Mouse (Mus musculus): ENCODE measurements around the gene Olfr1185-ps1. TPM values are rescaled to one million over a fixed set of nuclear protein-coding genes. Genes with fewer than 3 reads are reported as not detected.

Gene Olfr1185-ps1
- polyA plus RNA-seq (2012; fragmentation: generic; extraction: Trizol) = not detected

DNA sequence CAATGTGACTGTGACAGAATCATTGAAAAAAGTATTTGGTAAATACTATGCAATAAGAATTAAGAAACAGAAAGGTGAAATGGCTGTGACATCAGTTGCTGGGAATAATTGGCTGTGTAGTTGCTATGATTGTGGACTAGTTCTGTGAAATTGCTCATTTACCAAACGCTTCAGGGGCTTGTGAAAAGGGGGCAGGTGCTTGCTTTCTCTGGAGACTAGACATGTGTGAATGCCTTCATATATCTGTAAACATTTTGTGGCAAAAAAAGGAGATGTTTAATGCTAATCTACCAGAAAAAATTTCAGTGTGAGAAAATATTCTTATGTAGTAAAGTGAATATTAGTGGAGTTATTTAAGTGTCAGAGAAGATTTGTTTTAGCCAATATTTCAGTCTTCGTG, at the start of gene Olfr1185-ps1:
TSS of gene Olfr1185-ps1 (plus strand) at position 301 of the 400 bp plus-strand sequence.

GRCm38 (mm10) chr2:88449031-88449430, 44.1 kb upstream of the Olfr1185-ps1 start, which contains the start of gene Gm13757:
TSS of gene Gm13757 (minus strand) at chr2:88449131.

GRCm38 (mm10) chr2:88454567-88454966, 38.6 kb upstream of the Olfr1185-ps1 start, which contains the start of gene Olfr1183:
TSS of gene Olfr1183 (plus strand) at chr2:88454867.

GRCm38 (mm10) chr2:88483298-88483697, 9.8 kb upstream of the Olfr1185-ps1 start, which contains the start of gene Olfr1184:
TSS of gene Olfr1184 (plus strand) at chr2:88483598.

DNA sequence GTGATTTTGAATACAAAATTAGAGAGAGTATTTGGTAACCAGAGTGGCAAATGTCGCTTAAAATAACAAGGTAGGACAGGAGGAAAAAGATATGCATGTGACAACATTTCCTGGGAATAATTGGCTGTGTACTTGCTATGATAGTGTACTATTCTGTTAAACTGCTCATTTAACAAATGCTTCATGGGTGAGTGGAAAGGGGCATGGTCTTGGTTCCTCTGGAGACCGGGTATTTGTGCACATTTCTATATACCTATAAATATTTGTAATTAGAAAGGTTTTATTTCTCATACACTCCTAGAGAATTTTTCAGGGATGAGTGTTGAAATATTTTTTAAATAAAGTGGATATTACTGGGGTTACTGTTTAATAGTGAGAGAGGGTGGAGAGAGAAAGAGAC, 25.1 kb downstream of the Olfr1185-ps1 start, which contains the start of gene Olfr1186:
TSS of gene Olfr1186 (plus strand) at position 301 of the 400 bp plus-strand sequence.

Other genes with a start within 250 kb of the Olfr1185-ps1 start
- gene Olfr1173, start 213.4 kb upstream of the Olfr1185-ps1 start, polyA plus RNA-seq (2012; fragmentation: generic; extraction: Trizol) = not detected
- gene Olfr1174-ps, start 178.2 kb upstream of the Olfr1185-ps1 start, polyA plus RNA-seq (2012; fragmentation: generic; extraction: Trizol) = not detected
- gene Olfr1175-ps, start 166.1 kb upstream of the Olfr1185-ps1 start, polyA plus RNA-seq (2012; fragmentation: generic; extraction: Trizol) = not detected
- not detected for gene Olfr1176, start 156.6 kb upstream of the Olfr1185-ps1 start, polyA plus RNA-seq (2012; fragmentation: generic; extraction: Trizol)
- gene Olfr1177-ps, start 146.8 kb upstream of the Olfr1185-ps1 start, polyA plus RNA-seq (2012; fragmentation: generic; extraction: Trizol) = not detected
- not detected for gene Olfr1178, start 106.3 kb upstream of the Olfr1185-ps1 start, polyA plus RNA-seq (2012; fragmentation: generic; extraction: Trizol)
- not detected for gene Olfr1179, start 86.9 kb upstream of the Olfr1185-ps1 start, polyA plus RNA-seq (2012; fragmentation: generic; extraction: Trizol)
- gene Olfr1180, start 74.2 kb upstream of the Olfr1185-ps1 start, polyA plus RNA-seq (2012; fragmentation: generic; extraction: Trizol) = not detected
- not detected for gene Olfr1181, start 67.1 kb upstream of the Olfr1185-ps1 start, polyA plus RNA-seq (2012; fragmentation: generic; extraction: Trizol)
- not detected for gene Gm13757, start 44.2 kb upstream of the Olfr1185-ps1 start, polyA plus RNA-seq (2012; fragmentation: generic; extraction: Trizol)
- not detected for gene Olfr1183, start 38.5 kb upstream of the Olfr1185-ps1 start, polyA plus RNA-seq (2012; fragmentation: generic; extraction: Trizol)
- gene Olfr1184, start 9.7 kb upstream of the Olfr1185-ps1 start, polyA plus RNA-seq (2012; fragmentation: generic; extraction: Trizol) = not detected
- gene Olfr1186, start 25.2 kb downstream of the Olfr1185-ps1 start, polyA plus RNA-seq (2012; fragmentation: generic; extraction: Trizol) = not detected
- not detected for gene Olfr1188, start 63.6 kb downstream of the Olfr1185-ps1 start, polyA plus RNA-seq (2012; fragmentation: generic; extraction: Trizol)
- gene Olfr1189, start 93.1 kb downstream of the Olfr1185-ps1 start, polyA plus RNA-seq (2012; fragmentation: generic; extraction: Trizol) = not detected
- not detected for gene Olfr1191-ps1, start 147.2 kb downstream of the Olfr1185-ps1 start, polyA plus RNA-seq (2012; fragmentation: generic; extraction: Trizol)
- not detected for gene Olfr1192-ps1, start 155.2 kb downstream of the Olfr1185-ps1 start, polyA plus RNA-seq (2012; fragmentation: generic; extraction: Trizol)
- not detected for gene Olfr1193, start 182.3 kb downstream of the Olfr1185-ps1 start, polyA plus RNA-seq (2012; fragmentation: generic; extraction: Trizol)
- not detected for gene Olfr1195, start 195.9 kb downstream of the Olfr1185-ps1 start, polyA plus RNA-seq (2012; fragmentation: generic; extraction: Trizol)
- gene Olfr1196, start 211.3 kb downstream of the Olfr1185-ps1 start, polyA plus RNA-seq (2012; fragmentation: generic; extraction: Trizol) = not detected
- not detected for gene Olfr1197, start 239.0 kb downstream of the Olfr1185-ps1 start, polyA plus RNA-seq (2012; fragmentation: generic; extraction: Trizol)